Mouse (Mus musculus) lung, adult 2 months (tissue): ENCODE data around the gene Atl3.

Source experiments
- CTCF ChIP-seq: fragments of 200-500 bp; IDR thresholded peaks from 2 replicates; pipeline ENCODE4 v1.5.1; 2011; ENCODE audit warnings: mild to moderate bottlenecking, low read length, control low read depth; ENCODE audit not compliant: insufficient read depth
- POLR2A ChIP-seq: fragments of 200-500 bp; IDR thresholded peaks from 2 replicates; pipeline ENCODE4 v1.6.1; 2011; ENCODE audit warnings: low read depth, mild to moderate bottlenecking, control low read depth, low read length, borderline replicate concordance; ENCODE audit errors: extremely low read depth

DNA sequence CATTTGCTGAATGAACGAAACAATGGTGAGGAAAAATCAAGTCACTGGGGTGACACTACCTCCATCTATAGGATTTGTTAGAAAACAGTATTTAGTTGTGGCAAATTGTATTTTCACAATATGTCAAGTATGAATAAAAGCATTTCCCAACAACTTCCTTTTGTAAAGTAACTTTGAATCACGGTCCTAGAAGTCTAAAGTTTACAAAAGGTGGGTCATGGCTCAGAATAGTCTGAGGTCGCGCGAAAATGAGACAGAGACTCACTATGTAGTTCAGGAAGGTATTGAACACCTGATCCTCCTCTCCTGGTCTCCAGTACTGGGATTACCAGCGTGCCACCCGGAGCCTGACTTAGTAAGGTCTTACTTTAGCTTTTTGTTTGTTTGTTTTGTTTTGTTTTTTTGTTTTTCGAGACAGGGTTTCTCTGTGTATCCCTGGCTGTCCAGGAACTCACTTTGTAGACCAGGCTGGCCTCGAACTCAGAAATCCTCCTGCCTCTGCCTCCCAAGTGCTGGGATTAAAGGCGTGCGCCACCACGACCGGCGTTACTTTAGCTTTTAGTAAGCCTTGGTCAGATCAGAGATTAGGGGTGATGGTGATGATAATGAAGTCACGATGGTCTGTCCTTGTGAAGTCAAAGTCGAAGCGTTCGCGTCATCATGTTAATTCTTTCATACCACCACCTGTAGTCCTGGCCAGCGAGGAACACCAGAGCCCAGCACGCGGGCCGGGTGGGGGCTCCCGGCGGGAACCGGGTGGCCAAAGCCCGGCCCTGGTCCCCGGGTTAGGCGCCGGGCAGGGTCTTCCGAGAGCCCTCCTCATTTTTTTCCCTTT is at the start of gene Atl3:
- TF ChIP-seq POLR2A (no peak), CTCF (no peak)
